Mouse (Mus musculus): ENCODE data around the gene Ggcx. TPM values are rescaled to one million over a fixed set of nuclear protein-coding genes. Genes with fewer than 3 reads are reported as not detected.
A peak's percentile ranks its signal among the peaks of the same experiment; 100 is the strongest.

Gene Ggcx
- polyA plus RNA-seq, 1 experiment from 2014 or later = 27.7 TPM

- H3K4me2 ChIP-seq = 0 out of 2 replicates have a peak overlapping the region, but pooled peaks have one; percentile 66
- H3K27me3 ChIP-seq = no peaks in the 10 kb centered on the region
- no peak overlapping the region for H3K27ac ChIP-seq
- H3K36me3 ChIP-seq = peaks cover 16% of the 10 kb centered on the region
- no peak overlapping the region for H3K9ac ChIP-seq
- no peaks in the 10 kb centered on the region for H3K9me3 ChIP-seq (replicated peaks)
- ATAC-seq (replicated peaks; ENCODE audit: insufficient number of reproducible peaks, insufficient read depth, low FRiP score, low read depth) = no peak
- WGBS = 68% methylated on average over 10 of the region's 10 CpGs
- no peak overlapping the region for H3K4me3 ChIP-seq
- peaks cover 25% of the 10 kb centered on the region for H3K4me1 ChIP-seq (replicated peaks)
Measured at GRCm38 (mm10) chr6:72388266-72388665, 25.8 kb upstream of the Ggcx start.

GRCm38 (mm10) chr6:72388791-72389329 lies 25.2 kb upstream of the Ggcx start:
- Histone ChIP-seq H3K9me3 (replicated peaks) (no peaks in the 10 kb centered on the region), H3K4me1 (replicated peaks) (peaks cover 25% of the 10 kb centered on the region), H3K9ac (peak overlapping the region; percentile 80), H3K27me3 (no peaks in the 10 kb centered on the region), H3K36me3 (peaks cover 16% of the 10 kb centered on the region), H3K4me3 (peak overlapping the region; percentile 68), H3K27ac (peak overlapping the region; percentile 97), H3K4me2 (peak overlapping the region; percentile 66)
- 71% methylated on average over 6 of the region's 6 CpGs for WGBS
- no peak for ATAC-seq (replicated peaks; ENCODE audit: insufficient number of reproducible peaks, insufficient read depth, low FRiP score, low read depth)

DNA sequence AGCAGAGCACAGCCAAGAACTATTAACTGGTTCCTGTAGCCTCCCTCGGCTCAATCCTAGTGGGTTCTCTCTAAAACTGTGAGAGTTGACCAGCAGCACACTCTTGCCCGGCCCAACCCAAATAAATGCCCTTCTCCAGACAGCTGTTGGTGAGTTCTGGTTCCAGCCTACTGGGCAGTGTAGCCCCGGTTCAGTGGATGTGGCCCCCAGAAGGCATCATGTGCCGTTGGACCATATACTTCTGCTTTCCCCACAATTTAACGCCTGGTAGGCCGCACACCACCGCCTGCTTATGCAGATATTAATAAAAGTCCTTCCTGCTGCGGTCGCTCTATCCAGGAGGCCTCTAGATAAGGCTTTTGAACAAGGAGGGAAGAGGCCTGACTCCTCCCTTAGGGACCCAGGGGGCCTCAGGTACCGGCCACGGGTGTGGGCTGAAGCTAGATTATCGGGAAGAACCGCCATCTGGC lies 24.6 kb upstream of the Ggcx start:
- no peaks in the 10 kb centered on the region for H3K9me3 ChIP-seq (replicated peaks)
- H3K27ac ChIP-seq = peak overlapping the region; percentile 97
- H3K4me1 ChIP-seq (replicated peaks) = peaks cover 25% of the 10 kb centered on the region
- H3K4me3 ChIP-seq = peak overlapping the region; percentile 68
- WGBS = 5% methylated on average over 13 of the region's 13 CpGs
- H3K36me3 ChIP-seq = peaks cover 15% of the 10 kb centered on the region
- peak overlapping the region; percentile 66 for H3K4me2 ChIP-seq
- H3K27me3 ChIP-seq = no peaks in the 10 kb centered on the region
- H3K9ac ChIP-seq = peak overlapping the region; percentile 80
- peak; percentile 44 for ATAC-seq (replicated peaks; ENCODE audit: insufficient number of reproducible peaks, insufficient read depth, low FRiP score, low read depth)

- H3K4me1 ChIP-seq (replicated peaks) = peaks cover 25% of the 10 kb centered on the region
- H3K9me3 ChIP-seq (replicated peaks) = no peaks in the 10 kb centered on the region
- H3K27me3 ChIP-seq = no peaks in the 10 kb centered on the region
- H3K27ac ChIP-seq = peak within 1 kb of the TSS; percentile 97
- ATAC-seq (replicated peaks; ENCODE audit: insufficient number of reproducible peaks, insufficient read depth, low FRiP score, low read depth) = peak; percentile 69
- H3K4me3 ChIP-seq = peak within 1 kb of the TSS; percentile 68
- peak within 1 kb of the TSS; percentile 80 for H3K9ac ChIP-seq
- H3K36me3 ChIP-seq = peaks cover 8% of the 10 kb centered on the region
- H3K4me2 ChIP-seq = peak within 1 kb of the TSS; percentile 66
- WGBS = under 1% methylated on average over 33 of the region's 33 CpGs
Measured at GRCm38 (mm10) chr6:72389941-72390771, 24.0 kb upstream of the Ggcx start, which contains the start of gene Vamp8. TSS of gene Vamp8 (minus strand) at chr6:72390703.

- 16% methylated on average over 11 of the region's 12 CpGs for WGBS
- Histone ChIP-seq H3K9ac (peak overlapping the region; percentile 80), H3K27me3 (no peaks in the 10 kb centered on the region)
Measured at GRCm38 (mm10) chr6:72390795-72391521, 23.1 kb upstream of the Ggcx start.

GRCm38 (mm10) chr6:72392341-72392740 lies 21.8 kb upstream of the Ggcx start:
- Histone ChIP-seq H3K27ac (no peak overlapping the region), H3K4me3 (no peak overlapping the region), H3K4me1 (replicated peaks) (peaks cover 25% of the 10 kb centered on the region), H3K36me3 (no peaks in the 10 kb centered on the region), H3K4me2 (no peak overlapping the region), H3K9ac (no peak overlapping the region), H3K27me3 (no peaks in the 10 kb centered on the region), H3K9me3 (replicated peaks) (no peaks in the 10 kb centered on the region)
- no peak for ATAC-seq (replicated peaks; ENCODE audit: insufficient number of reproducible peaks, insufficient read depth, low FRiP score, low read depth)
- WGBS = 92% methylated on average over 5 of the region's 5 CpGs

More at GRCm38 (mm10) chr6:72390795-72391521, 23.1 kb upstream of the Ggcx start:
- Histone ChIP-seq H3K27ac (peak overlapping the region; percentile 97), H3K4me1 (replicated peaks) (peaks cover 25% of the 10 kb centered on the region), H3K4me3 (peak overlapping the region; percentile 68), H3K9me3 (replicated peaks) (no peaks in the 10 kb centered on the region), H3K4me2 (peak overlapping the region; percentile 66), H3K36me3 (peaks cover 5% of the 10 kb centered on the region; the same call in 1 of the 2 replicates)
- ATAC-seq (replicated peaks; ENCODE audit: insufficient number of reproducible peaks, insufficient read depth, low FRiP score, low read depth) = peak; percentile 78

DNA sequence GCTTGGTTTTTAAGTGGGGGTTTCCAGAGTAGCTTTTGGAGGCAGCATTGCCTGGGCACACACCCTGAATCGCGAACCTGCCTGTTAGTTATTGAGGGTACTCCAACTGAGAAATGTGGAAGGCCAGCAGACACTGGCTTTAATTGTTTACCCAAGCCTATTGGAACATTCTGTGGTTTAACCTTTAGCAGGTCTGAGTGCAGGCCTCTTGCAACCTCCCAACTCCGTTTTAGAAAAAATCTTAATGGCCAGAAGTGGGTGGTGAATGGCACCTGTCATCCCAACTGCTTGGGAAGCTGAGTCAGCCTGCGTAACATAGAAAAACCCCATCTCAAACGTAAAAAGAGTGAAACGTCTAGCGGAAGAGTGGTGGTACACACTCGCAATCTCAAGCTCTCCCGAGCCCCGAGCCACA lies 17.3 kb upstream of the Ggcx start:
- no peaks in the 10 kb centered on the region for H3K36me3 ChIP-seq
- H3K27me3 ChIP-seq = no peaks in the 10 kb centered on the region
- ATAC-seq (replicated peaks; ENCODE audit: insufficient number of reproducible peaks, insufficient read depth, low FRiP score, low read depth) = no peak
- H3K27ac ChIP-seq = no peak overlapping the region
- H3K4me2 ChIP-seq = no peak overlapping the region
- no peak overlapping the region for H3K9ac ChIP-seq
- no peak overlapping the region for H3K4me3 ChIP-seq
- no peaks in the 10 kb centered on the region for H3K9me3 ChIP-seq (replicated peaks)
- H3K4me1 ChIP-seq (replicated peaks) = no peaks in the 10 kb centered on the region
- WGBS = 72% methylated on average over 10 of the region's 10 CpGs

DNA sequence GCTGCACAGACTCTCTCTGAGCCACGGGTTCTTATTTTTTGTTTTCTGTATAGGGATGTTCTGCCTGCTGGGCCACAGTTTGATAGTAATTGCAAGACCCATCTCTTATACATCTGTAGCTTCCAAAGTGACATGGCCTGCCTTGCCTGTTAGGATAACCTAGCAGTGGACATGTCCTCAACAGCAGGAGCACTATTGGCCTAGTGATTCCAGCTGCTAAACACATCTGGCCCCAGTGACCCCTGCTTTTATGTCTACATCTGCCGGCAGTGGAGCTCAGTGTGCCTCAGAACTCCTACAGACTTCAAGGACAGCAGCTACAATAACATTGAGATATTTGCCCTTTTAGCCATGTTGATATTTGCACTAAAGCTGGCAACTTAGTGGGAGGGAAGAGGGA lies 14.1 kb upstream of the Ggcx start:
- no peak overlapping the region for H3K4me2 ChIP-seq
- H3K9me3 ChIP-seq (replicated peaks) = no peaks in the 10 kb centered on the region
- no peaks in the 10 kb centered on the region for H3K4me1 ChIP-seq (replicated peaks)
- WGBS = 60% methylated on average over 2 of the region's 2 CpGs
- no peaks in the 10 kb centered on the region for H3K27me3 ChIP-seq
- H3K4me3 ChIP-seq = no peak overlapping the region
- no peaks in the 10 kb centered on the region for H3K36me3 ChIP-seq
- no peak for ATAC-seq (replicated peaks; ENCODE audit: insufficient number of reproducible peaks, insufficient read depth, low FRiP score, low read depth)
- H3K27ac ChIP-seq = no peak overlapping the region
- no peak overlapping the region for H3K9ac ChIP-seq

DNA sequence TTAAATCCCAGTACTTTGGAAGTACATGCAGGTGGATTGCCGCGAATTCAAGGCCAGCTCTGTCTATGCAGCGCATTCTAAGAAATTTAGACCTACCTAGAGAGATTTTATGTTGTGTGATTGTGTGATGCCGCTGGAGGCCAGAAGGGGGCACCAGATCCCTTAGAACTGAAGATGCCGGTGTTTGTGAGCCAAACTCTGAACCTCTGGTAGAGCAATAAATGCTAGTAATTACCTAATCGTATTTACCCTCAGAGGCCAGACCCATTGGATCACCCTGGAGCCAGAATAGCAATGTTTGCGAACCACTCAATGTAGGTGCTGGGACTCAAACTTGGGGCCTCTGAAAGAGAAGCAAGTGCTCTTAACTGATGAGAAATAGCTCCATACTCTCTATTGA lies 12.2 kb upstream of the Ggcx start:
- no peak for ATAC-seq (replicated peaks; ENCODE audit: insufficient number of reproducible peaks, insufficient read depth, low FRiP score, low read depth)
- Histone ChIP-seq H3K36me3 (no peaks in the 10 kb centered on the region), H3K27me3 (no peaks in the 10 kb centered on the region), H3K4me2 (no peak overlapping the region), H3K4me1 (replicated peaks) (no peaks in the 10 kb centered on the region), H3K4me3 (no peak overlapping the region), H3K9ac (no peak overlapping the region), H3K9me3 (replicated peaks) (no peaks in the 10 kb centered on the region), H3K27ac (no peak overlapping the region)
- 28% methylated on average over 7 of the region's 7 CpGs for WGBS

- 72% methylated on average over 7 of the region's 7 CpGs for WGBS
Measured at GRCm38 (mm10) chr6:72405356-72405755, 8.8 kb upstream of the Ggcx start.

GRCm38 (mm10) chr6:72407119-72407518 lies 7.0 kb upstream of the Ggcx start:
- Histone ChIP-seq H3K4me3 (no peak overlapping the region), H3K4me2 (no peak overlapping the region), H3K36me3 (no peaks in the 10 kb centered on the region), H3K27ac (no peak overlapping the region), H3K4me1 (replicated peaks) (no peaks in the 10 kb centered on the region), H3K27me3 (no peaks in the 10 kb centered on the region), H3K9ac (no peak overlapping the region), H3K9me3 (replicated peaks) (no peaks in the 10 kb centered on the region)
- peak; percentile 39 for ATAC-seq (replicated peaks; ENCODE audit: insufficient number of reproducible peaks, insufficient read depth, low FRiP score, low read depth)
- WGBS = 4% methylated on average over 5 of the region's 5 CpGs

More at GRCm38 (mm10) chr6:72405356-72405755, 8.8 kb upstream of the Ggcx start:
- no peaks in the 10 kb centered on the region for H3K4me1 ChIP-seq (replicated peaks)
- no peaks in the 10 kb centered on the region for H3K27me3 ChIP-seq
- ATAC-seq (replicated peaks; ENCODE audit: insufficient number of reproducible peaks, insufficient read depth, low FRiP score, low read depth) = no peak
- no peaks in the 10 kb centered on the region for H3K9me3 ChIP-seq (replicated peaks)
- no peaks in the 10 kb centered on the region for H3K36me3 ChIP-seq
- H3K9ac ChIP-seq = no peak overlapping the region
- no peak overlapping the region for H3K4me2 ChIP-seq
- H3K4me3 ChIP-seq = no peak overlapping the region
- H3K27ac ChIP-seq = no peak overlapping the region

Data from heart, embryonic 15.5 days (tissue).